ENCODE assay signal across 13 mouse cellular contexts in genomic region chr11:105352152-105352551, GRCm38 (mm10). TPM values are rescaled to one million over a fixed set of nuclear protein-coding genes. Genes with fewer than 3 reads are reported as not detected.
DNase-seq lines count a peak whose midpoint lies in the region; ATAC-seq lines count a peak whose summit lies in the region.
"Had no signal": no experiment of that assay in that cellular context is flagged by ENCODE, and none has a peak within 500 bp of the region (broad histone marks: within the 10 kb centered on the region; RNA-seq: fewer than 3 reads in every experiment).

No protein-coding gene starts in this region.

- H3K27ac ChIP-seq in limb, embryonic 15.5 days: 0 out of 2 replicates have a peak overlapping the region, but pooled peaks have one; percentile 17
- no peak overlapping the region for H3K27ac ChIP-seq in liver, embryonic 11.5 days (ENCODE audit: low read depth, low read length)
- H3K27ac ChIP-seq: forebrain, embryonic 10.5 days; hindbrain, embryonic 15.5 days had no signal

- H3K4me3 ChIP-seq in limb, embryonic 15.5 days: no peak overlapping the region
- H3K4me3 ChIP-seq in liver, embryonic 11.5 days (ENCODE audit: low read depth, low read length): no peak overlapping the region
- H3K4me3 ChIP-seq: forebrain, embryonic 10.5 days; hindbrain, embryonic 15.5 days had no signal

- no peak overlapping the region for H3K9ac ChIP-seq in limb, embryonic 15.5 days
- H3K9ac ChIP-seq in liver, embryonic 11.5 days (ENCODE audit: low read depth, low read length): no peak overlapping the region
- H3K9ac ChIP-seq: hindbrain, embryonic 15.5 days had no signal

- H3K36me3 ChIP-seq in limb, embryonic 15.5 days: peaks cover 36% of the 10 kb centered on the region
- no peaks in the 10 kb centered on the region for H3K36me3 ChIP-seq in liver, embryonic 11.5 days (ENCODE audit: control insufficient read depth, insufficient read depth, low read length)
- H3K36me3 ChIP-seq: hindbrain, embryonic 15.5 days had no signal

- no peaks in the 10 kb centered on the region for H3K27me3 ChIP-seq in limb, embryonic 15.5 days
- no peaks in the 10 kb centered on the region for H3K27me3 ChIP-seq in liver, embryonic 11.5 days (replicated peaks; ENCODE audit: control insufficient read depth, insufficient read depth, low read length)
- H3K27me3 ChIP-seq: hindbrain, embryonic 15.5 days; Patski had no signal

- 63% methylated on average over 8 of the region's 8 CpGs for WGBS in limb, embryonic 15.5 days
- WGBS in liver, embryonic 11.5 days: 77% methylated on average over 8 of the region's 8 CpGs

- H3K9me3 ChIP-seq in limb, embryonic 15.5 days: no peaks in the 10 kb centered on the region
- H3K9me3 ChIP-seq in liver, embryonic 11.5 days (ENCODE audit: control insufficient read depth, low read length): no peaks in the 10 kb centered on the region
- H3K9me3 ChIP-seq: forebrain, embryonic 10.5 days; hindbrain, embryonic 15.5 days had no signal

- no peak for ATAC-seq in limb, embryonic 15.5 days (ENCODE audit: insufficient number of reproducible peaks, low FRiP score, low TSS enrichment, low read depth)
- no peak for ATAC-seq in liver, embryonic 11.5 days (replicated peaks; ENCODE audit: low FRiP score)
- ATAC-seq in monocyte, adult 5-6 weeks (replicated peaks; ENCODE audit: insufficient number of reproducible peaks, low FRiP score, low TSS enrichment, poor library complexity, severe bottlenecking): no peak

- H3K4me2 ChIP-seq in limb, embryonic 15.5 days: no peak overlapping the region
- H3K4me2 ChIP-seq in liver, embryonic 11.5 days: no peak overlapping the region
- H3K4me2 ChIP-seq: heart, embryonic 11.5 days; hindbrain, embryonic 15.5 days had no signal

- DNase-seq in cerebellum, adult 9-11 months: peak; percentile 27
- DNase-seq in cerebellum, adult 11-12 months: no peak
- peak; percentile 26 to 53 for DNase-seq in kidney, adult 8-10 months
- peak; percentile 70 to 89 for DNase-seq in lung, postnatal 4 days
- no peak for DNase-seq in liver, embryonic 11.5 days (ENCODE audit: low spot score)
- DNase-seq in thymus, postnatal 0 days (ENCODE audit: low spot score): no peak

- peaks cover 40% of the 10 kb centered on the region for H3K4me1 ChIP-seq in limb, embryonic 15.5 days
- H3K4me1 ChIP-seq in liver, embryonic 11.5 days (replicated peaks; ENCODE audit: control insufficient read depth, insufficient read depth, low read length): peaks cover 41% of the 10 kb centered on the region

RNA-seq across cellular contexts. Expression of gene Mrc2, which starts 59.7 kb away (rescaled TPM):
- polyA plus RNA-seq in limb, embryonic 15.5 days (2015; fragmentation: Nextera tagmentation; extraction: Ambion mirVana): 31.0 and 33.6 TPM in 2 replicates
- polyA plus RNA-seq in liver, embryonic 11.5 days (2014; fragmentation: Nextera tagmentation; extraction: Ambion mirVana): 3.3 and 4.8 TPM in 2 replicates
- 0.11 to 0.58 TPM (median 0.38 TPM) in 3 replicates for total RNA-seq in monocyte, adult 5-6 weeks (2017)
- 0.74 and 0.84 TPM in 2 replicates for polyA plus RNA-seq in thymus, postnatal 0 days (2015; fragmentation: Nextera tagmentation; extraction: Ambion mirVana)
- total RNA-seq: megakaryocyte progenitor cell, adult 5-6 weeks had no signal

Comparison
In these comparisons a context has a peak if more than half of its experiments do, and no peak if none do; other contexts are left out.
1. DNase-seq: peak in cerebellum, adult 9-11 months (single experiment), kidney, adult 8-10 months (2 of 2) and lung, postnatal 4 days (2 of 2); none in cerebellum, adult 11-12 months (single experiment), liver, embryonic 11.5 days (single experiment) and thymus, postnatal 0 days (single experiment).